Mouse (Mus musculus): ENCODE measurements around the gene Abcc9. TPM values are rescaled to one million over a fixed set of nuclear protein-coding genes. Genes with fewer than 3 reads are reported as not detected.

Gene Abcc9
- polyA plus RNA-seq, 1 experiment from 2014 or later = 3.6 TPM

GRCm38 (mm10) chr6:142738637-142739036, 36.5 kb upstream of the Abcc9 start:
- Histone ChIP-seq H3K4me3 (ENCODE audit: low read depth, low read length) (no peak overlapping the region), H3K4me2 (no peak overlapping the region), H3K9ac (ENCODE audit: low read depth, low read length) (no peak overlapping the region), H3K9me3 (ENCODE audit: control insufficient read depth, low read length) (no peaks in the 10 kb centered on the region), H3K4me1 (replicated peaks; ENCODE audit: control insufficient read depth, insufficient read depth, low read length) (no peaks in the 10 kb centered on the region), H3K36me3 (ENCODE audit: control insufficient read depth, insufficient read depth, low read length) (no peaks in the 10 kb centered on the region), H3K27ac (ENCODE audit: low read depth, low read length) (no peak overlapping the region), H3K27me3 (replicated peaks; ENCODE audit: control insufficient read depth, insufficient read depth, low read length) (no peaks in the 10 kb centered on the region)
- ATAC-seq (replicated peaks; ENCODE audit: low FRiP score) = no peak
- WGBS = 65% methylated on average over 6 of the region's 6 CpGs
- no peak for DNase-seq (ENCODE audit: low spot score)

- Histone ChIP-seq H3K36me3 (ENCODE audit: control insufficient read depth, insufficient read depth, low read length) (no peaks in the 10 kb centered on the region), H3K4me2 (no peak overlapping the region), H3K4me1 (replicated peaks; ENCODE audit: control insufficient read depth, insufficient read depth, low read length) (no peaks in the 10 kb centered on the region), H3K27me3 (replicated peaks; ENCODE audit: control insufficient read depth, insufficient read depth, low read length) (no peaks in the 10 kb centered on the region), H3K9me3 (ENCODE audit: control insufficient read depth, low read length) (no peaks in the 10 kb centered on the region), H3K27ac (ENCODE audit: low read depth, low read length) (no peak overlapping the region), H3K4me3 (ENCODE audit: low read depth, low read length) (no peak overlapping the region), H3K9ac (ENCODE audit: low read depth, low read length) (no peak overlapping the region)
- ATAC-seq (replicated peaks; ENCODE audit: low FRiP score) (no peak), DNase-seq (ENCODE audit: low spot score) (no peak)
- 73% methylated on average over 2 of the region's 2 CpGs for WGBS
Observed at GRCm38 (mm10) chr6:142738225-142738624, 36.1 kb upstream of the Abcc9 start.

GRCm38 (mm10) chr6:142735302-142736005, 33.3 kb upstream of the Abcc9 start:
- Histone ChIP-seq H3K4me2 (no peak overlapping the region), H3K4me1 (replicated peaks; ENCODE audit: control insufficient read depth, insufficient read depth, low read length) (no peaks in the 10 kb centered on the region), H3K27me3 (replicated peaks; ENCODE audit: control insufficient read depth, insufficient read depth, low read length) (no peaks in the 10 kb centered on the region), H3K9me3 (ENCODE audit: control insufficient read depth, low read length) (no peaks in the 10 kb centered on the region), H3K4me3 (ENCODE audit: low read depth, low read length) (no peak overlapping the region), H3K9ac (ENCODE audit: low read depth, low read length) (no peak overlapping the region), H3K27ac (ENCODE audit: low read depth, low read length) (no peak overlapping the region), H3K36me3 (ENCODE audit: control insufficient read depth, insufficient read depth, low read length) (no peaks in the 10 kb centered on the region)
- 42% methylated on average over 8 of the region's 8 CpGs for WGBS
- no peak for DNase-seq (ENCODE audit: low spot score)
- no peak for ATAC-seq (replicated peaks; ENCODE audit: low FRiP score)

GRCm38 (mm10) chr6:142732567-142733290, 30.6 kb upstream of the Abcc9 start:
- DNase-seq (ENCODE audit: low spot score) = no peak
- no peak for ATAC-seq (replicated peaks; ENCODE audit: low FRiP score)
- 71% methylated on average over 14 of the region's 14 CpGs for WGBS

GRCm38 (mm10) chr6:142726032-142726431, 23.9 kb upstream of the Abcc9 start:
- no peak overlapping the region for H3K4me3 ChIP-seq (ENCODE audit: low read depth, low read length)
- no peaks in the 10 kb centered on the region for H3K36me3 ChIP-seq (ENCODE audit: control insufficient read depth, insufficient read depth, low read length)
- no peak for ATAC-seq (replicated peaks; ENCODE audit: low FRiP score)
- no peaks in the 10 kb centered on the region for H3K27me3 ChIP-seq (replicated peaks; ENCODE audit: control insufficient read depth, insufficient read depth, low read length)
- no peak for DNase-seq (ENCODE audit: low spot score)
- H3K9me3 ChIP-seq (ENCODE audit: control insufficient read depth, low read length) = no peaks in the 10 kb centered on the region
- no peaks in the 10 kb centered on the region for H3K4me1 ChIP-seq (replicated peaks; ENCODE audit: control insufficient read depth, insufficient read depth, low read length)
- WGBS = 75% methylated on average over 4 of the region's 4 CpGs
- no peak overlapping the region for H3K9ac ChIP-seq (ENCODE audit: low read depth, low read length)
- no peak overlapping the region for H3K4me2 ChIP-seq
- H3K27ac ChIP-seq (ENCODE audit: low read depth, low read length) = no peak overlapping the region

More at GRCm38 (mm10) chr6:142732567-142733290, 30.6 kb upstream of the Abcc9 start:
- no peak overlapping the region for H3K4me2 ChIP-seq
- no peaks in the 10 kb centered on the region for H3K4me1 ChIP-seq (replicated peaks; ENCODE audit: control insufficient read depth, insufficient read depth, low read length)
- H3K9ac ChIP-seq (ENCODE audit: low read depth, low read length) = no peak overlapping the region
- H3K36me3 ChIP-seq (ENCODE audit: control insufficient read depth, insufficient read depth, low read length) = no peaks in the 10 kb centered on the region
- H3K27ac ChIP-seq (ENCODE audit: low read depth, low read length) = no peak overlapping the region
- no peak overlapping the region for H3K4me3 ChIP-seq (ENCODE audit: low read depth, low read length)
- no peaks in the 10 kb centered on the region for H3K9me3 ChIP-seq (ENCODE audit: control insufficient read depth, low read length)
- H3K27me3 ChIP-seq (replicated peaks; ENCODE audit: control insufficient read depth, insufficient read depth, low read length) = no peaks in the 10 kb centered on the region

- Histone ChIP-seq H3K27me3 (replicated peaks; ENCODE audit: control insufficient read depth, insufficient read depth, low read length) (no peaks in the 10 kb centered on the region), H3K4me1 (replicated peaks; ENCODE audit: control insufficient read depth, insufficient read depth, low read length) (no peaks in the 10 kb centered on the region), H3K9me3 (ENCODE audit: control insufficient read depth, low read length) (no peaks in the 10 kb centered on the region), H3K4me3 (ENCODE audit: low read depth, low read length) (no peak overlapping the region), H3K4me2 (no peak overlapping the region), H3K9ac (ENCODE audit: low read depth, low read length) (no peak overlapping the region), H3K27ac (ENCODE audit: low read depth, low read length) (no peak overlapping the region), H3K36me3 (ENCODE audit: control insufficient read depth, insufficient read depth, low read length) (no peaks in the 10 kb centered on the region)
- DNase-seq (ENCODE audit: low spot score) (no peak), ATAC-seq (replicated peaks; ENCODE audit: low FRiP score) (no peak)
- 82% methylated on average over 8 of the region's 8 CpGs for WGBS
Observed at GRCm38 (mm10) chr6:142721731-142722130, 19.6 kb upstream of the Abcc9 start.

GRCm38 (mm10) chr6:142720641-142721040, 18.5 kb upstream of the Abcc9 start:
- Histone ChIP-seq H3K4me3 (ENCODE audit: low read depth, low read length) (no peak overlapping the region), H3K27ac (ENCODE audit: low read depth, low read length) (no peak overlapping the region), H3K9ac (ENCODE audit: low read depth, low read length) (no peak overlapping the region), H3K9me3 (ENCODE audit: control insufficient read depth, low read length) (no peaks in the 10 kb centered on the region), H3K4me2 (no peak overlapping the region), H3K27me3 (replicated peaks; ENCODE audit: control insufficient read depth, insufficient read depth, low read length) (no peaks in the 10 kb centered on the region), H3K36me3 (ENCODE audit: control insufficient read depth, insufficient read depth, low read length) (no peaks in the 10 kb centered on the region), H3K4me1 (replicated peaks; ENCODE audit: control insufficient read depth, insufficient read depth, low read length) (no peaks in the 10 kb centered on the region)
- ATAC-seq (replicated peaks; ENCODE audit: low FRiP score) = no peak
- WGBS = 67% methylated on average over 6 of the region's 6 CpGs
- DNase-seq (ENCODE audit: low spot score) = no peak

- H3K36me3 ChIP-seq (ENCODE audit: control insufficient read depth, insufficient read depth, low read length) = no peaks in the 10 kb centered on the region; the same call in 1 of the 2 replicates
- H3K27me3 ChIP-seq (replicated peaks; ENCODE audit: control insufficient read depth, insufficient read depth, low read length) = no peaks in the 10 kb centered on the region
- no peak overlapping the region for H3K4me3 ChIP-seq (ENCODE audit: low read depth, low read length)
- DNase-seq (ENCODE audit: low spot score) (no peak), ATAC-seq (replicated peaks; ENCODE audit: low FRiP score) (peak; percentile 34; the same call in 1 of the 2 replicates)
- H3K27ac ChIP-seq (ENCODE audit: low read depth, low read length) = no peak overlapping the region; the same call in 1 of the 2 replicates
- H3K9ac ChIP-seq (ENCODE audit: low read depth, low read length) = no peak overlapping the region
- no peaks in the 10 kb centered on the region for H3K4me1 ChIP-seq (replicated peaks; ENCODE audit: control insufficient read depth, insufficient read depth, low read length)
- H3K4me2 ChIP-seq = no peak overlapping the region
- 63% methylated on average over 7 of the region's 7 CpGs for WGBS
- no peaks in the 10 kb centered on the region for H3K9me3 ChIP-seq (ENCODE audit: control insufficient read depth, low read length)
Observed at GRCm38 (mm10) chr6:142718167-142718566, 16.1 kb upstream of the Abcc9 start.

- no peaks in the 10 kb centered on the region for H3K27me3 ChIP-seq (replicated peaks; ENCODE audit: control insufficient read depth, insufficient read depth, low read length)
- H3K27ac ChIP-seq (ENCODE audit: low read depth, low read length) = no peak overlapping the region
- 59% methylated on average over 4 of the region's 4 CpGs for WGBS
- H3K36me3 ChIP-seq (ENCODE audit: control insufficient read depth, insufficient read depth, low read length) = no peaks in the 10 kb centered on the region; the same call in 1 of the 2 replicates
- H3K4me1 ChIP-seq (replicated peaks; ENCODE audit: control insufficient read depth, insufficient read depth, low read length) = no peaks in the 10 kb centered on the region
- DNase-seq (ENCODE audit: low spot score) = no peak
- H3K4me3 ChIP-seq (ENCODE audit: low read depth, low read length) = no peak overlapping the region
- H3K9me3 ChIP-seq (ENCODE audit: control insufficient read depth, low read length) = no peaks in the 10 kb centered on the region
- no peak for ATAC-seq (replicated peaks; ENCODE audit: low FRiP score)
- H3K9ac ChIP-seq (ENCODE audit: low read depth, low read length) = no peak overlapping the region
- no peak overlapping the region for H3K4me2 ChIP-seq
Observed at GRCm38 (mm10) chr6:142717186-142717585, 15.1 kb upstream of the Abcc9 start.

Measured in liver, embryonic 11.5 days (tissue).